Mouse (Mus musculus) kidney, adult 2 months (tissue): ENCODE results near the gene Lama2.

Source experiments
- CTCF ChIP-seq: fragments of 200-500 bp; conservative IDR thresholded peaks from 2 replicates; pipeline ENCODE4 v1.5.1; 2011; ENCODE audit warnings: low read depth, mild to moderate bottlenecking, control low read depth, low read length, moderate library complexity, mixed read lengths; ENCODE audit not compliant: insufficient read depth, insufficient read length
- POLR2A ChIP-seq: fragments of 200-500 bp; IDR thresholded peaks from one replicate; pipeline ENCODE4 v1.6.1; 2011; ENCODE audit warnings: low read depth, low read length, control low read depth

DNA sequence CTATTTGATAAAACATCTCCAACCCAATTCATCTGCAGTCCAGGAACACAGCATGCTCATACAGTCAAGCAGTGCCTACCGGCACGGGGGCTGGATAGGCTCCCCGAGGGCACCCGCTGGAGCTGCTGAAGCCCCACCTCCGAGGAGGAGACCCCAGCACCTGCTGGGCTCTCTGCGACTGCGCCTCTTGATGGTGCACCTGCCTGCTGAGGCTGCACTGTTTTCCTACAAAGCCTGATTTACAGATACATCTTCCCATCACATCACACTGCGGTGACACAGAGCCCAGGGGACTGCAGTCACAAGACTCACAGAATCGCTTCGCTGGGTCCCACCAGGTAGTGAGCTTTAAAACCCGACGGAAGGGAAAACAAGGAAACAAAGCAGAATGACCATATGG lies 412.2 kb downstream of the Lama2 start:
- no peak for TF ChIP-seq CTCF
- no peak for TF ChIP-seq POLR2A
